Mouse (Mus musculus): ENCODE measurements around the gene Miox. TPM values are rescaled to one million over a fixed set of nuclear protein-coding genes. Genes with fewer than 3 reads are reported as not detected.

Miox gene
- 0.28 TPM in 1 of 2 replicates, not detected in the other for polyA plus RNA-seq (2015; fragmentation: Nextera tagmentation; extraction: Ambion mirVana)

DNA sequence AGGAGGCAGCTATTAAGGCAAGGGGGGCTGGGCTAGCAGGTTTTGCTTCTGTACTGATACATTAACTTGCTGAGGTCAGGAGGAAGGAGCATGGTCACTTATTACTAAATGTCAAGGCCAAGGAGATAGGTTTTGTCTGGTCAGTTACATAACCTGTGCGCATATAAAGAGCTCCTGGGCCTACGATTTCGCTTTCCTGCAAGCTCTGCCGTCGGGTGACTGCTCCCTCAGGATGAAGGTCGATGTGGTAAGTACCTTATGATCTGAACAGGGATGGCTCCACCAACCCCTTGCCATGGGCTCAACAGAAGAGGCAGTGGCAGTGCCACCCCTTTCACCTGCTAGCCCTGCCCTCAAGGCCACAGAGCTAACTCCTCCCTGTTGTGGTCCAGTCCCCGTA lies at the start of gene Miox:
Gene Miox, plus strand, starts transcription at position 128 of the 400 bp plus-strand sequence.
- no peak for ATAC-seq (replicated peaks; ENCODE audit: insufficient number of reproducible peaks, insufficient read depth, low FRiP score, low read depth)
- H3K4me1 ChIP-seq (replicated peaks), result no peaks in the 10 kb centered on the region
- H3K4me3 ChIP-seq, result no peak within 1 kb of the TSS
- H3K27ac ChIP-seq, result no peak within 1 kb of the TSS
- no peaks in the 10 kb centered on the region for H3K27me3 ChIP-seq
- H3K9me3 ChIP-seq (replicated peaks), result no peaks in the 10 kb centered on the region
- no peak within 1 kb of the TSS for H3K4me2 ChIP-seq
- no peak within 1 kb of the TSS for H3K9ac ChIP-seq
- H3K36me3 ChIP-seq, result no peaks in the 10 kb centered on the region
- 79% methylated on average over 7 of the region's 7 CpGs for WGBS

DNA sequence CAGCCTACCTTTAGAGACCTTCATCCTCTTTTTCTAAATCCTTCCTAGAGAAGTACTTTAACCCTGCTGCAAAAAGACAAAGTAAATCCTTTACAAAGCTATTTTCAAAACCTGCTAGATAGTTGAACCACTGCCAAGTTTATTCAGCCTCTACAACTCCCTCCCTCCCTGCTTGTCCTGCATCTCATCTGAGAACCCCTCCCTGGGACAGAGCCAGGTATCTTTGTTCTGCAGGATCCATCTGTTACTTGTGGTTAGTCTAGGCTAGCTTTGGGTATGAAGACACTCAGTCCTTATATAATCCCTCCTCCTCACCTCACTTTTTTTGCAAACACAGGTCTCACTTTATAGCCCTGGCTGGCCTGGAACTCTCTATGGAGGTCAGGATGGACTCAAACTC lies 49.2 kb upstream of the Miox start:
- no peak overlapping the region for H3K27ac ChIP-seq
- no peak for ATAC-seq (replicated peaks; ENCODE audit: insufficient number of reproducible peaks, insufficient read depth, low FRiP score, low read depth)
- peaks cover 69% of the 10 kb centered on the region for H3K36me3 ChIP-seq

DNA sequence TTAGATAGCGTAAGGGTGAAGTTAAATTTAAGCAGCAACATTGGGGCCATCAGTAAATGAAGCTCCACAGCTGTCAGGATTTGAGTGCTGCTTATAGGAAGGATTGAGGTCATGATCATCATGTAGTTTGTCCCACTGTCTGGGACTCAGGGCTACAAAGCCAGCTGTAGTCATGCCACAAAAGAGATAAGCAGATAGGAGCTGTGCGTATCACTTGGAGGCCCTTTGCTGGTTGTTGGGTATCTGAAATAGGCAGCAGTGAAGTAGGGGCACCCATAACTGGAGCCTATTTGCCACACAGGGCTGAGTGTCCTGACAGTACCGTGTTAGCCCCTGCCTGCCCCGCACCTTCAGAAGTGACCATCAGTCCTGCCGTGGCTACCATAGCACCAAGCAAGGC lies 48.7 kb upstream of the Miox start:
- H3K27me3 ChIP-seq, result no peaks in the 10 kb centered on the region
- WGBS, result 83% methylated on average over 5 of the region's 5 CpGs
- H3K4me3 ChIP-seq, result no peak overlapping the region
- no peak overlapping the region for H3K27ac ChIP-seq
- H3K9ac ChIP-seq, result no peak overlapping the region
- H3K4me1 ChIP-seq (replicated peaks), result no peaks in the 10 kb centered on the region
- H3K36me3 ChIP-seq, result peaks cover 68% of the 10 kb centered on the region
- no peak for ATAC-seq (replicated peaks; ENCODE audit: insufficient number of reproducible peaks, insufficient read depth, low FRiP score, low read depth)
- no peaks in the 10 kb centered on the region for H3K9me3 ChIP-seq (replicated peaks)
- no peak overlapping the region for H3K4me2 ChIP-seq

More for the DNA sequence above, 49.2 kb upstream of the Miox start:
- H3K9me3 ChIP-seq (replicated peaks), result no peaks in the 10 kb centered on the region
- no peaks in the 10 kb centered on the region for H3K27me3 ChIP-seq
- no peak overlapping the region for H3K9ac ChIP-seq
- no peak overlapping the region for H3K4me3 ChIP-seq
- H3K4me1 ChIP-seq (replicated peaks), result no peaks in the 10 kb centered on the region
- H3K4me2 ChIP-seq, result no peak overlapping the region

DNA sequence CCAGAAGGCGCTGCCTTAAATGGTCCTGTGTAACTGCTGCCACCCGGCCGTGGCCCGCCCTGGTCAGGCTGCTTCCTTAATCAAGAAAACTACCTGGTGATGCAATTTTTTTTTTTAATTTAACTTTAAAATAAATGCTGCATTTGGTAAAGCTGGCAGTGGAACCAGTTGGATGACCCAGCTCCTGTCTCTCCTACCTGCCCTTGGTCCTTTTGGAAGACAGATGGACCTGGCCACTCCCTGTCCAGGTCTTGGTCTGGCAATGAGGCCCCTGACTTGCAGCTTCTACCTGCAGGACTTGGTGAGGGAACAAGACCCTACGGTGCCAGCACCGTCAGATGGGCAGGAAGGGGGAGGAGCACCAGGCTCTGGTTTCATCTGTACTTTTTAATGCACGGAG lies 48.1 kb upstream of the Miox start:
- Histone ChIP-seq H3K4me3 (no peak overlapping the region), H3K4me1 (replicated peaks) (no peaks in the 10 kb centered on the region), H3K4me2 (no peak overlapping the region), H3K27ac (no peak overlapping the region), H3K36me3 (peaks cover 65% of the 10 kb centered on the region), H3K9me3 (replicated peaks) (no peaks in the 10 kb centered on the region), H3K9ac (no peak overlapping the region), H3K27me3 (no peaks in the 10 kb centered on the region)
- WGBS, result 77% methylated on average over 7 of the region's 7 CpGs
- ATAC-seq (replicated peaks; ENCODE audit: insufficient number of reproducible peaks, insufficient read depth, low FRiP score, low read depth), result no peak

DNA sequence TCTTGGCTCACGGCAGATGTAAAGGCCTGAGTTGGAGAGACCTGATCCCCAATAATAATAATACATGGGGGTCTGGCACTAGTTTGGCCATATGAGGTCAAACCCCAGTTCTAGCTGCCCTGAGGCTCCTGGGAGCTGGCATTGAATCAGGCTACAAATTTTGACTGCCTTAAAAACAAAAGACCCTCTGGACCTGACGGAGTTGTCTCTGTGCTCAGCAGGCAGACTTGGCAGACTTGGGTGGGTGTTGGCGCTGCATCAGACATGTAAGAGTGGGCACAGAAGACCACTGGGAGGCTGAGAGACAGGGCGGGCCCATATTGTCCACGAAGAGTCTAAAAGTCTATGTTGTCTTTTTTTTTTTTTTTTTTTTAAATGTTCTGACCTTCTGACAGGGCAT lies 47.6 kb upstream of the Miox start:
- peaks cover 66% of the 10 kb centered on the region for H3K36me3 ChIP-seq
- H3K4me1 ChIP-seq (replicated peaks), result no peaks in the 10 kb centered on the region
- ATAC-seq (replicated peaks; ENCODE audit: insufficient number of reproducible peaks, insufficient read depth, low FRiP score, low read depth), result no peak

DNA sequence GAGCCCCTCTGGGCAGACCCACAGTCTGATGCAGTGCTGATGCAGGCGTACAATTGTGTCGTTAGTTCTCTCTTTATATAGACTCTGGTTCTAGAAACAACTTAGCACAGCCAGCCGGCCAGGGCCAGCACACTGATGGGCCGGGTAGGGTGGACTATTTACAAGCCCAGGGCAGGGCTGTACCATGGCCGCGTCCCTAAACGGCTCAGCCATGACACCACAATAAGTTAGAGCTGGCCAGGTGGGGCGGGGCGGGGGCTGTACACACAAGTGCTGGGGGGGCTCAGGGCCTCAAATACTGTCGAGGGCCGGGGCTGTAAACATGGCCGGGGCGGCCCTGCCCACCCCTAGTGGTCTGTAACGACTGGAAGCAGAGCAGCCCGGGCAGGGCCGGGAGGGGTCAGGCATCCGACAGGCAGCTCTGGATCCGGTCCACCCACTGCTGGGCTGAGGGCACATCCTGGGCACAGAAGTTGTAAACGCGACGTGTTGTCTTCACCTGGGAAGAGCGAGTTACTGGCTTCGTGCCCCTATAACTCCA lies 45.9 kb upstream of the Miox start:
- no peak for ATAC-seq (replicated peaks; ENCODE audit: insufficient number of reproducible peaks, insufficient read depth, low FRiP score, low read depth)
- WGBS, result 86% methylated on average over 23 of the region's 23 CpGs

More for the DNA sequence above, 47.6 kb upstream of the Miox start:
- 88% methylated on average over 5 of the region's 5 CpGs for WGBS
- Histone ChIP-seq H3K4me2 (no peak overlapping the region), H3K9ac (no peak overlapping the region), H3K9me3 (replicated peaks) (no peaks in the 10 kb centered on the region), H3K27me3 (no peaks in the 10 kb centered on the region), H3K27ac (no peak overlapping the region), H3K4me3 (no peak overlapping the region)

DNA sequence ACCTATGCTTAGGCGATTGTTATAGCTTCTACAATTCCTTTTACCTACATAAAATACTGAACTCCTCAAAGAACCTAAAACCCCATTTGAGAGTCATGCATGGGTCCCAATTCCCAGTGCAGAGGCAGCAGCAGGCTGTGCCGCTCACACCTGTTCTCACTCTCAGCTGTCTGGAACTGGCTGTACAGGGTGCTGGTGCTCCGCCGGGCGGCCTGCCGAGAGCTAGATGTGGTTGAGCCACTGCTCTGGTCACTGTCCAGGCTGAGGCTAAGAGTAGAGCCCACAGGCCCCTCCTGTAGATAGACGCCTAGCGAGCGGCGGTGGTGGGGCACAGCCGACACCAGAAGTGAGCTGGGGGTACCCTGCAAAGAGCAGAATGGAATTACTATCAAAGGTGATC lies 44.7 kb upstream of the Miox start:
- WGBS, result 91% methylated on average over 11 of the region's 11 CpGs
- no peaks in the 10 kb centered on the region for H3K9me3 ChIP-seq (replicated peaks)
- H3K9ac ChIP-seq, result no peak overlapping the region
- no peak overlapping the region for H3K4me2 ChIP-seq
- ATAC-seq (replicated peaks; ENCODE audit: insufficient number of reproducible peaks, insufficient read depth, low FRiP score, low read depth), result no peak
- H3K4me3 ChIP-seq, result no peak overlapping the region
- H3K4me1 ChIP-seq (replicated peaks), result no peaks in the 10 kb centered on the region
- no peak overlapping the region for H3K27ac ChIP-seq
- no peaks in the 10 kb centered on the region for H3K27me3 ChIP-seq
- H3K36me3 ChIP-seq, result peaks cover 67% of the 10 kb centered on the region

More for the DNA sequence above, 45.9 kb upstream of the Miox start:
- Histone ChIP-seq H3K27ac (no peak overlapping the region), H3K4me1 (replicated peaks) (no peaks in the 10 kb centered on the region), H3K4me2 (no peak overlapping the region), H3K36me3 (peaks cover 66% of the 10 kb centered on the region), H3K9me3 (replicated peaks) (no peaks in the 10 kb centered on the region), H3K27me3 (no peaks in the 10 kb centered on the region), H3K4me3 (no peak overlapping the region), H3K9ac (no peak overlapping the region)

DNA sequence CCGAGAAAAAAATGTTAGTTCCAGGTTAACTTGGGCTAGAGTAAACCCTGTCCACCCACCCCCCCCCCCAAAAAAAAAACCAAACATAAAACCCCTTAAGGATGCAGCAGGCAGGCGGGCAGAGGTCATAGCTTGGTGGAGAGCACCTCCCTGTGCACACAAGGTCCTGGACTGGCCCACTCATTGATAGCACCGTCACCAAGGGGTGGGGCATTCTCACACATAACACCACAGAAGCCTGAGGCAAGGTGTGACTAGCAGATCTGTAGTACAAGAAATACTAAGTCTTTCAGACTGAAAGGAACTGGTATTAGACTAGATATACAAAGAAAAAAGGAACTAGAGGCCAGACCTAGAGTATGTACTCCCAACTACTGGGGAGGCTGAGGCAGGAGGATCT lies 42.7 kb upstream of the Miox start:
- ATAC-seq (replicated peaks; ENCODE audit: insufficient number of reproducible peaks, insufficient read depth, low FRiP score, low read depth), result no peak
- H3K4me1 ChIP-seq (replicated peaks), result peaks cover 4% of the 10 kb centered on the region
- no peaks in the 10 kb centered on the region for H3K9me3 ChIP-seq (replicated peaks)
- no peak overlapping the region for H3K4me2 ChIP-seq
- H3K27ac ChIP-seq, result no peak overlapping the region
- no peak overlapping the region for H3K4me3 ChIP-seq
- WGBS, result 89% methylated on average over 3 of the region's 3 CpGs
- peaks cover 83% of the 10 kb centered on the region for H3K36me3 ChIP-seq
- no peaks in the 10 kb centered on the region for H3K27me3 ChIP-seq
- H3K9ac ChIP-seq, result no peak overlapping the region

DNA sequence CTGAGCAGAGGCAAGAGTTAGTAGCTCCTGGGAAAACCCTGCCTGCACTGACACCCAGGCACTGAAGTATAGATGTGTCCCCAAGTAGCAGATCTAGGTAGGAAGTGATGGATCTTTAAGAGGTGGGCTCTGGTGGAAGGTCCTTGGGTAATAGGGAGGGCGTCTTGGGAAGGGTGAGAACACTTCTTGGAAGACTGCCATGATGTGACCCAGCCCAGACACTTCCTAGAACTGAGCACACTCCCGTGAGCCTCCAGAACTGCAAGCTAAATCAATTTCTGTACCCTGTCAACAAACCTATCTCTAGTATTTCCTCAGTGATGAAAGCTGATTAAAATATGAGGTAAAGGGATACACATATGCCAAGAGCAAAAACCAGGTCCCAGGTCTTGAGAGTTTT lies 41.4 kb upstream of the Miox start:
- peaks cover 84% of the 10 kb centered on the region for H3K36me3 ChIP-seq
- H3K9me3 ChIP-seq (replicated peaks), result no peaks in the 10 kb centered on the region
- no peak for ATAC-seq (replicated peaks; ENCODE audit: insufficient number of reproducible peaks, insufficient read depth, low FRiP score, low read depth)
- no peak overlapping the region for H3K27ac ChIP-seq
- no peak overlapping the region for H3K9ac ChIP-seq
- WGBS, result 44% methylated on average over 2 of the region's 2 CpGs
- peaks cover 9% of the 10 kb centered on the region for H3K4me1 ChIP-seq (replicated peaks)
- H3K27me3 ChIP-seq, result no peaks in the 10 kb centered on the region
- H3K4me2 ChIP-seq, result no peak overlapping the region
- H3K4me3 ChIP-seq, result no peak overlapping the region

DNA sequence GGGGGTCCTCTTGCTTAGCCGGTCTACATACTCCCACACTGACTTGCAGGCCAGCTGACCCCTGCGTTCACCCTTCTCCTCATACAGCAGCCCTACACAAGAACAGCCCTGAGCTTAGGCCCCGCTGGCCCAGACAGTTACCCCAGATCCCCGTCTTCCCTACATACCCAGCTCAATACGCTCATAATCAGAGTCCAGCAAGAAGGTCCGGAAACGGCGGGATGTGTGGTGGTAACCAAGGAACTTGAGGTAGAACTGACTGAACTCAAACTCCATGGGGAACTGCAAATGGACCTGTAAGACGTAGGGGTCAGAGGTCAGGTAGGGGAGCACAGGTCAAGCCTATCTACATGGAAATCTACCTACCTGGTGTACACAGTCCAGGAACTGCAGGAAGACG lies 40.4 kb upstream of the Miox start:
- Histone ChIP-seq H3K9ac (no peak overlapping the region), H3K27ac (no peak overlapping the region), H3K36me3 (peaks cover 75% of the 10 kb centered on the region), H3K9me3 (replicated peaks) (no peaks in the 10 kb centered on the region), H3K27me3 (no peaks in the 10 kb centered on the region), H3K4me1 (replicated peaks) (peaks cover 9% of the 10 kb centered on the region), H3K4me2 (no peak overlapping the region), H3K4me3 (no peak overlapping the region)
- 94% methylated on average over 10 of the region's 10 CpGs for WGBS
- no peak for ATAC-seq (replicated peaks; ENCODE audit: insufficient number of reproducible peaks, insufficient read depth, low FRiP score, low read depth)

DNA sequence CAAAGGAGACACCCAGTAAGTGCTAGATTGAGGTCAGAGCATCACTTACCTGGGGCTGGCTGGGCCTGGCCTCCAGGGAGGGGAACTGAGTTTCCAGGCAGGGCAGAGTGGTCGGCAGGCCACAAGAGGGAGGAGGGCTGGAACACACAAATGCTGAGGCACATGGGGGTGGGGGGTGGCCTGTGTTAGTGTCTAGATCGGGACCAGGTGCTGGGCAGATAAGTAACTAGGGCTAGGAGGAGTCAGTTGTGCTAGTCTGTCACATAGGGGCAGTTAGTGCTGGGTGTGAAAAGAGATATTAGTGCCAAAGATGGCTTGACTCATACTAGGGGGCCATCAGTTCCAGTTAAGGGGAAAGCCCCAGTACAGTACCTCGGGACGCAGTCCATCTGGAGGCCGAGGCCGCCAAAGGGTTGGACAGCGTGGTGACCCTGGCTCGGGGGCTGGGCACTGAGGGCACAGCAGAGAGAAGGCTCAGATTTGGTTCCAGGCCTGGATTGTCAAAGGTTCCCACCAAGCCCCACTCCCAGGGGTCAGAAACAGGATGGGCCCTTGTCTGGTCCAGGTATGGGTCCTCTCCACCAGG lies 38.5 kb upstream of the Miox start:
- no peaks in the 10 kb centered on the region for H3K27me3 ChIP-seq

DNA sequence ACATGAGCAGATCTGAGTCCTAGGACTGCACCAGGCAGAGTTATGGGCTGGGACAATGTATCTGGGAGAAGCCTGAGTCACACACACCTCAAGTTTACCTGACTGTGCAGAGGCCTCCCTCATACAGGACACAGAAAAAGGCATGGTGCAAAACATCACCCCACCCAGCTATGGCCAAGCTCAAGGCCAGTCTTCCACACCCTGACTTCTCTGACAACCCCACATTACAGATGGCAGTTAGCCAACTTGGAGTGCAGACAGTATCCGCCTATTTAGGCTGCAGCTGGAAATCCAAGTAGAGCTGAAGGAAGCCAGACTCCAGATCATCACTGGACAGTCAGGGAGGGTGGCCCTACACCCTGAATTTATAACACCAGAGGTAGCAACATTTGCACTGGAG lies 37.7 kb upstream of the Miox start:
- no peak overlapping the region for H3K4me3 ChIP-seq
- no peak overlapping the region for H3K9ac ChIP-seq
- peaks cover 9% of the 10 kb centered on the region for H3K4me1 ChIP-seq (replicated peaks)
- H3K36me3 ChIP-seq, result peaks cover 76% of the 10 kb centered on the region
- no peaks in the 10 kb centered on the region for H3K9me3 ChIP-seq (replicated peaks)
- H3K4me2 ChIP-seq, result no peak overlapping the region
- no peak overlapping the region for H3K27ac ChIP-seq
- ATAC-seq (replicated peaks; ENCODE audit: insufficient number of reproducible peaks, insufficient read depth, low FRiP score, low read depth), result peak; percentile 40; the same call in 1 of the 2 replicates
- WGBS, result 35% methylated on average over 1 of the region's 1 CpGs
- H3K27me3 ChIP-seq, result no peaks in the 10 kb centered on the region

More for the DNA sequence above, 38.5 kb upstream of the Miox start:
- Histone ChIP-seq H3K9me3 (replicated peaks) (no peaks in the 10 kb centered on the region), H3K4me2 (no peak overlapping the region), H3K4me3 (no peak overlapping the region), H3K4me1 (replicated peaks) (peaks cover 9% of the 10 kb centered on the region), H3K9ac (no peak overlapping the region), H3K36me3 (peaks cover 74% of the 10 kb centered on the region), H3K27ac (no peak overlapping the region)
- no peak for ATAC-seq (replicated peaks; ENCODE audit: insufficient number of reproducible peaks, insufficient read depth, low FRiP score, low read depth)
- 80% methylated on average over 8 of the region's 8 CpGs for WGBS

All from heart, embryonic 15.5 days (tissue).